ENCODE assay signal across 36 mouse cellular contexts in genomic region chr2:76639637-76640036, GRCm38 (mm10). TPM values are rescaled to one million over a fixed set of nuclear protein-coding genes. Genes with fewer than 3 reads are reported as not detected.
"Had no signal": no experiment of that assay in that cellular context is flagged by ENCODE, and none has a peak within 500 bp of the region (broad histone marks: within the 10 kb centered on the region; RNA-seq: fewer than 3 reads in every experiment).

No protein-coding gene starts in this region.

- H3K9ac ChIP-seq: limb, embryonic 12.5 days; limb, embryonic 13.5 days; limb, embryonic 15.5 days; liver, embryonic 12.5 days; liver, embryonic 13.5 days; liver, embryonic 14.5 days; liver, embryonic 15.5 days; lung, embryonic 14.5 days; lung, embryonic 15.5 days; midbrain, embryonic 12.5 days; midbrain, embryonic 13.5 days; midbrain, embryonic 15.5 days; neural tube, embryonic 12.5 days had no signal

- H3K4me2 ChIP-seq: limb, embryonic 12.5 days; limb, embryonic 13.5 days; limb, embryonic 15.5 days; liver, embryonic 12.5 days; liver, embryonic 13.5 days; liver, embryonic 15.5 days; lung, embryonic 14.5 days; lung, embryonic 15.5 days; midbrain, embryonic 11.5 days; midbrain, embryonic 12.5 days; midbrain, embryonic 13.5 days; midbrain, embryonic 15.5 days; neural tube, embryonic 12.5 days had no signal

- H3K27ac ChIP-seq: left cerebral cortex, adult 2 months; limb, embryonic 10.5 days; limb, embryonic 12.5 days; limb, embryonic 13.5 days; limb, embryonic 15.5 days; liver, embryonic 12.5 days; liver, embryonic 13.5 days; liver, embryonic 14.5 days; liver, embryonic 15.5 days; lung, embryonic 15.5 days; macrophage; midbrain, embryonic 10.5 days; midbrain, embryonic 12.5 days; midbrain, embryonic 13.5 days; midbrain, embryonic 15.5 days; neural tube, embryonic 12.5 days had no signal

- H3K27me3 ChIP-seq: limb, embryonic 12.5 days; limb, embryonic 13.5 days; limb, embryonic 15.5 days; liver, embryonic 12.5 days; liver, embryonic 13.5 days; liver, embryonic 15.5 days; lung, embryonic 15.5 days; megakaryocyte, embryonic 14.5 days; midbrain, embryonic 12.5 days; midbrain, embryonic 13.5 days; midbrain, embryonic 15.5 days; neural tube, embryonic 12.5 days had no signal

- H3K4me1 ChIP-seq: limb, embryonic 10.5 days; limb, embryonic 12.5 days; limb, embryonic 13.5 days; limb, embryonic 15.5 days; lung, embryonic 15.5 days; midbrain, embryonic 10.5 days; midbrain, embryonic 12.5 days; midbrain, embryonic 15.5 days; neural tube, embryonic 12.5 days had no signal

- DNase-seq: left cerebral cortex, postnatal 4 days; liver, embryonic 13.5 days; lung, adult 18-20 months; lung, adult 2 months; lung, embryonic 14.5 days; lung, postnatal 10 days; lung, postnatal 14 days; lung, postnatal 36 days; lung, postnatal 4 days; midbrain, embryonic 14.5 days had no signal

- H3K4me3 ChIP-seq: left cerebral cortex, adult 2 months; limb, embryonic 10.5 days; limb, embryonic 12.5 days; limb, embryonic 13.5 days; limb, embryonic 15.5 days; liver, embryonic 12.5 days; liver, embryonic 13.5 days; liver, embryonic 15.5 days; lung, embryonic 15.5 days; megakaryocyte, embryonic 14.5 days; midbrain, embryonic 10.5 days; midbrain, embryonic 12.5 days; midbrain, embryonic 13.5 days; midbrain, embryonic 15.5 days; myocyte; neural tube, embryonic 12.5 days had no signal

- ATAC-seq: liver, embryonic 12.5 days; lung, postnatal 0 days; midbrain, embryonic 13.5 days; midbrain, embryonic 15.5 days; midbrain, embryonic 16.5 days had no signal

- H3K9me3 ChIP-seq: limb, embryonic 10.5 days; limb, embryonic 12.5 days; limb, embryonic 13.5 days; limb, embryonic 15.5 days; liver, embryonic 12.5 days; liver, embryonic 13.5 days; liver, embryonic 15.5 days; lung, embryonic 15.5 days; megakaryocyte, embryonic 14.5 days; midbrain, embryonic 10.5 days; midbrain, embryonic 12.5 days; midbrain, embryonic 13.5 days; midbrain, embryonic 15.5 days; neural tube, embryonic 12.5 days had no signal

RNA-seq across cellular contexts. Expression of gene Pjvk, which starts 8.6 kb away (rescaled TPM):
- total RNA-seq: left cerebral cortex, adult 18-20 months; left cerebral cortex, adult 2 months; left cerebral cortex, postnatal 14 days; megakaryocyte-erythroid progenitor cell, adult 5-6 weeks; midbrain, postnatal 0 days; monocyte, adult 5-6 weeks had no signal
- polyA plus RNA-seq: liver, embryonic 12.5 days; liver, embryonic 13.5 days; liver, embryonic 14.5 days; liver, embryonic 15.5 days; liver, embryonic 16.5 days; lung, adult 2 months had no signal
